Mouse (Mus musculus) monocyte, adult 59 days (primary cell): ENCODE measurements around the gene Dbi. TPM values are rescaled to one million over a fixed set of nuclear protein-coding genes. Genes with fewer than 3 reads are reported as not detected.

ENCODE experiments used
- total RNA-seq, 2 experiments: library from RNA; stranded (reverse); gene quantifications; one replicate each; pipeline ENCODE4 v1.2.4; 2023

The Dbi gene
- 100 to 1,000 TPM; 119 to 136 TPM for total RNA-seq

DNA sequence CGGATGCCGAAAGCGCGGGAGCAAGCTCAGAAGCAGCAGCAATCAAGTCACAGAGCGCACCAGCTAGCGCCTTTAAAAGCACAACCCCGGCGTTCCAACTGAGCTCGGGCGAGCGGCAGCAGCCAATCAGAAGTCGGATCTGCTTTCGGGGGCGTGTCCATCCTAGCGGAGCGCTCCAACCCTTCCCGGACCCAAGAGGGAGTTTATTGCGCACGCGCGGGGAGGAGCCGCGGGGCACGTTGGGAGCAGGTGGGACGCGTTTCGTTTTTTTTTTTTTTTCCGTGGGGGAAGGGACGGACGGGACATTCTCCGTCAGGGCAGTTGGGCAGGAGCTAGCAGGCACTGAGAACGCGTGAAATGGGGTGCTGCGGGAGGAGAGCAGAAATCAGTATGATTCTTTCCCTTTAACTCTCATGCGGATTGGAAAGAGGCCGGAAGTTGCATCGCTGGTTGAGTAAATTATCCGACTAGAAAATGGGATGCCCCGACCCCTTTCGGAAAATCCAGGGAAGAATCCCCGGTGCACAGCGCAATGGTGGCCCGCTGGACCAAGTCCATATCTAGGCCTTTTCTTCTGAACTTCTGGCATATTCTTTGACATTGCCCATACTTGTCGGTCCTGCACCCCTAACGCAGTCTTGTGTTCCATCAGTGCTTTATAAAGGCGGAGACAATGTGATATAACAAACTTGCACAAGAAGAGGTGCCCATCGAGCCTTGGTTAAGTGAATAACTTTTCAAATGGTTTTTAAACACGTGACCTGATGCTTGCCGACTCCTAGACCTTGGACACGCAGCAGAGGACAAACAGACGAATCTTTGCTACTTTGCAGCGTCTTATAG is at the start of gene Dbi, which contains the start of gene 3110009E18Rik:
Gene Dbi (minus strand): TSS at position 110 of the 843 bp plus-strand sequence.
Gene 3110009E18Rik (plus strand): TSS at position 219 of the 843 bp plus-strand sequence.

DNA sequence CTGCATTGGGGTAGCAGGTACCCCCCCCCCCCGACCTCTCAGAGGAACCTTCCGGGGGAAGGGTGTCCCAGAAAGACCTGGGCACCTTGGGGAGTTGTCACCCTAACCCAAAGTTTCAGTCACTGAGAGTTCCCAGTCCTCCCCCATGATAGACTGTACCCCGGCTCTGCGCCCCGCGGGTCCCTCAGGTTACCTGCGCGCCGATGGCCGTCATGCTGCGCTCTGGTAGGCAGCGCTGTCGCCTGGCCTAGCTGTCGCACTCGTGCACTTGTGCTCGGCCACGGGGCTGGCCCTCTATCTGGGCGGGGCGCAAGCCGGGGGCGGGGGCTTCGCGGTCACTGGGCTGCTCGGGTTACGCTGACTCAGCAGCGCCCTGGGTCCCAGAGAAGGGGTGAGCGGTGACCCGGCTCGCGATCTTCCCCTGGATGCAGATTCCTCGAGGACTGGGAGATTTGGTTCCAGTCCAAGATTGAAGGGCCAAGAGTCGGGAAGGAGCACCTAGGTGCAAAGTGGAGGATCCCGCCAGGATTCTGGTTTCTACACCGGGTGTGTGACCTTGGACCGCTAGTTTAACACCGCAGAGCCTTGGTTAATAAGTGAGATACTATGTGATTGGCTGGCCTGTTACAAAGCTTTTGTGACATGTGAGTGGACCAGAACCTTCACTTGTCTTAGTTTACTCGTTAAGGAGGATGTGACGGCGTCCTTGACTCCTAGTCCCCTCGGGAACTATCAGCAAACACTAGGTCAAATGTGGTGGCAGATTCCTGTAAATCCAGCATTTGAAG is 47.2 kb downstream of the Dbi start, which contains the start of gene Tmem37:
Gene Tmem37 (minus strand): TSS at position 556 of the 788 bp plus-strand sequence.

Other genes starting within 250 kb of the Dbi start
- 1 to 10 TPM; 1.0 to 1.1 TPM for gene Tmem177, start 207.9 kb downstream of the Dbi start, total RNA-seq
- not detected for gene Cfap221, start 123.8 kb downstream of the Dbi start, total RNA-seq
- not detected for gene Sctr, start 114.2 kb downstream of the Dbi start, total RNA-seq
- gene Tmem37, start 47.0 kb downstream of the Dbi start, total RNA-seq, result 1 to 10 TPM; 9.7 to 9.8 TPM
- gene 3110009E18Rik, start 109 bp upstream of the Dbi start, total RNA-seq, result 10 to 100 TPM in 1 of 2 experiments, 1 to 10 TPM in 1; 9.7 to 12.7 TPM
- gene Steap3, start 151.6 kb upstream of the Dbi start, total RNA-seq, result 10 to 100 TPM; 12.5 to 13.7 TPM
- not detected for gene C1ql2, start 219.5 kb upstream of the Dbi start, total RNA-seq